Mouse (Mus musculus) heart, adult 18-20 months (tissue): ENCODE measurements around the gene 4930550C14Rik. TPM values are rescaled to one million over a fixed set of nuclear protein-coding genes. Genes with fewer than 3 reads are reported as not detected.

Source experiments
- DNase-seq, 2 experiments: peaks; one replicate each; pipeline ENCODE4 v3.0.0; 2021 to 2022; ENCODE audit warnings: mixed read lengths in 1 of 2
- long read RNA-seq, 2 experiments: library from polyadenylated mRNA; stranded (forward); transcript quantifications; one replicate each; pipeline ENCODE4 v2.0.0; 2021
- total RNA-seq, 2 experiments: library from RNA; stranded (reverse); gene quantifications; 2 replicates each; pipeline ENCODE4 v1.2.3; 2021

The 4930550C14Rik gene
- not detected for total RNA-seq
- long read RNA-seq, experiment 1: 0 reads
- long read RNA-seq, experiment 2: 0 reads

DNA sequence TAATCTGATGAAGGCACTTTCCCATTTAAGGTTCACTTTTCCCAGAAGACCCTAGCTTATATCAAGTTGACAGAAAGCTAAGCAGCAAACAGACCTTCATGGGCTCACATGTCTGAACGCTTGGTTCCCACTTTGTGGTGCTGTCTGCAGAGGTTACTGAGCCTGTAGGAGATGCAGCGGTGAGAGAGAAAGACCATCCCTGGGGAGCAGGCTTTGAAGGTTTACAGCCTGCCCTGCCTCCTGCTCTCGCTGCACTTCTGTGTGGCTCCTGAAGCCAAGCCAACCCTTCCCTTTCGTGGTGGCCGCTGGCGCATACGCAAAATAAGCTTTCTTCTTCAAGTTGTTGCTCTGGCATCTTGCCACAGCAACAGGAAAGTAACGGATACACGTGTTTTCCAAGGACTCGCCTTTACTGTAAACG, at the start of gene 4930550C14Rik:
TSS of gene 4930550C14Rik (plus strand) at position 35 of the 421 bp plus-strand sequence.
- peak; percentile 38 to 47 for DNase-seq

DNA sequence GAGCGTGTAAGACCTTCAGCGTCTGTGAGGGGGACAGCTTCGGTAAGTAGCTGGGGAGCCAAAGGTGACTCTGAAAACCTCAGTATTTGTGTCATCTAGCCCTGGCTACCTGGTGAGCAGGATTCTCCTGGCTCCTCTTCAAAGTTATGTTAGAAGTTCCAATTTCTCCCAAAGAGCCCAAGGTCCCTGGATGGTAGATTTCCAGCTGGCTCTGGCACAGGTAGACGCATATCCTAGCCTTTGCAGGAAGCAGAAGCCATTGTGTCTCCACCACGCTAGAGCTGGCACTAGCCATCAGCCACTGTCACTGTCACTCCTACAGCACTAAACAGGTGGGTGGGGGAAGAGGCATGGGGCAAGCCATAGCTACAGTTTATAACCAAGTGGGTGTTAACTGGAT, 49.0 kb upstream of the 4930550C14Rik start:
- no peak for DNase-seq

DNA sequence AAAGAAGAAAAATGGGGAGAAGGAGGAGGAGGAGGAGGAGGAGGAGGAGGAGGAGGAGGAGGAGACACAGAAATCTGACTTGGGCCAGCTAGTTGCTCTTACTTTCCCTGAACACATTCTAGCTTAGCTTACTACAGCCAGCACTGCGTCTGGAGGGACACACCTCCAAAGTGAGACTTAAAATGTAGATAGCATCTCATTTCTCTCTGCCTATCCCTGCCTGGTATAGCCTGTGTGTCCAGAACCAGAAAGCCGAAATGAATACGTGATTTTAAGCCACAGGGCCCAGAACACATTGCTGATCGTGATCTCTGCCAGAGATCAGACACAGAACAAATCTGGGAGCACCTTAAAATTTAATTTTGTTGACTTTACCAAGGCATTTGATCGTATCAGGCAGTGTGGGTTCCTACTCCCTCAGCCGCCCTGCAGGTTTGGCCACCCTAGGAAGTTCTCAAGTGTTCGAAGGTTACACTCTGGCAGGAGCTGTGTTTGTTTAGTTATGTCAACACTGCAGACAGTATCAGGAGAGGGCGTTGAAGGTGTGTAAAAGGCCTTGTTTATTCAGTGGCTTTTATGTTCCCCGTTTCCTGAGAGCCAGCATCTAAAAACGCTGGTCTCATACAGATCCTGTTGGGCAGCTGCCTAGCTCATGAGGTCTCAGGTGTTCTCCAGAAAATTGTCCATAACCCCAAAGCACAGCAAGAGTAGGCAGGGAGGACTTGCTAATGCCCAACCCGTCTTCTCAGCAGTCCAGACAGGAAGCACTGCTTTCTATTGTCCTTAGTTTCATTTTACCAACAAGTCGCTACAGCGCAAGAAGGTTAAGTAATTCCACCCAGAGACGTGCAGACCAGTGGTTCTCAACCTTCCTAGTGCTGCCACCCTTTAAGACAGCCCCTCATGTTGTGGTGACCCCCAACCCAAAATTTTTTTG, 45.6 kb upstream of the 4930550C14Rik start:
- DNase-seq: no peak

DNA sequence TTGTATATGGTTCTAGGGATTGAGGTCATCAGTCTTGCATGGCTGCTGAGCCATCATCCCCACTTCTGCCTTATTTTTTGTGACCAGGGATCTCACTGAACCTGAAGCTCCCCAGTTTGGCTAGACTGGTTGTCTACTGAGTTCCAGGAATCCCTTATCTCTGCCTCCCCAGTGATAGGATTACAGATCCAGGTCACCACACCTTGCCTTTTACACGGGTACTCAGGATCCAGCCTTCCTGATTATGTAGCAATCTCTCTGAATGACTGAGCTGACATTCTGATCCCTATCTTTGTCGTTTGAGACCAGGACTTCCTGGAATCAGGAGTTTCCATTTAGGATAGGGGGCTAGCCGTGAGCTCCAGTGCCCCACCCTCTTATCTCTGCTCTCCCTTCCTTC, 30.8 kb upstream of the 4930550C14Rik start:
- DNase-seq: no peak

DNA sequence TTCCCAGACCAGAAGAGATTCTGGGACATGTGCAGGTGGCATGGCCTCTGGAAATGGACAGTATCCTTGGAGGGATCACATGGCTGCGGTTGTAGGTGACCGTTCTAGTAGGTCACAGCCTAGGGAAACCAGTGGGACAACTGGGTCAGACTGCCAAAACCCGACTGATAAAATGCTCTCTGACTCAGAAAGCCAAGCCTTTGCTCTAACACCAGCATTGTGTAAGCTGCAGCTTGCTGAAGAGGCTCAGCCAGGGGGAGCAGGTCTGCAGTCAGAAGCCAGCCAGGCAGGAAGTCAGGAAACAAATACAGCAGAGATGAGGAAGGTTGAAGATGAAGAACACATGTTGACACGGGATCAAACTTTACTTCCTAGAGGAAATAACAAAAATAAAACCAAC, 26.2 kb upstream of the 4930550C14Rik start:
- peak; percentile 45 to 70 for DNase-seq

DNA sequence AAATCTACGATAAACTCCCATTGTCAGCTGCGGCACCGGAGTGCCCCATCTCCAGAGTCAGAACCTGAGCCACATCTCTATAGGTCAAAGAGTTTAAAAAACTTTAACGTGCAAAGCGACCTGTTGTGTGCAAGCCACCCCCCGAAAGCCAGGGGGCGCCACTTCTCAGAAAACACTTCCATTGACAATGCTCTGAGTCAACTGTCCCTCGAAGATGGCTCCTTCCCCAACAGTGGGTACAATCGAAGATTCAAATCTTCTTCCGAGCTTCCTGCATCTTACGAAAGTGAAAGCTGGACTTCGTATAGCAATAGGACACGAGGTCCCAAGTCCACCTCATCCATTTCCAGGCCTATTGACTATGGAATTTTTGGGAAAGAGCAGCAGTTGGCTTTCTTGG, 25.3 kb upstream of the 4930550C14Rik start:
- DNase-seq: peak in 1 of 2 experiments; percentile 30

DNA sequence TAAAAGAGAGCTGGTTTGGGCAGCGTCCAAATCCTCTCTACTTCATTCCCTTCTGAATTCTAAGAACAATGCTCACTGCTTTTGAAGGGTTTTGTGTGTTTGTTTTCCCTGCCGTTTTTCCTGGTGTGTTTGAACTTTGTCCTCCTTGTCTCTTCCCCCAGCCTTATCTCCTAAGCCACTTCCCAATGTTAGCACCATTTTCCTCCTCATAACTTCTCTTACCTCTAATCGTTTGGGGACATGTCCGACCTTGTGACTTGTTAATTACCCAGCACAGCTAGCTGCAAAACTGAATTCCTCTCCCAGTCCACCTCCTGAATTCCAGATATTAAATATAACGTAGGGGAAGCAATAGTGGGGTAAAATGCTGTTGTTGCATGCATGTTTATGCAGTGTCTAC, 24.5 kb upstream of the 4930550C14Rik start:
- DNase-seq: no peak

DNA sequence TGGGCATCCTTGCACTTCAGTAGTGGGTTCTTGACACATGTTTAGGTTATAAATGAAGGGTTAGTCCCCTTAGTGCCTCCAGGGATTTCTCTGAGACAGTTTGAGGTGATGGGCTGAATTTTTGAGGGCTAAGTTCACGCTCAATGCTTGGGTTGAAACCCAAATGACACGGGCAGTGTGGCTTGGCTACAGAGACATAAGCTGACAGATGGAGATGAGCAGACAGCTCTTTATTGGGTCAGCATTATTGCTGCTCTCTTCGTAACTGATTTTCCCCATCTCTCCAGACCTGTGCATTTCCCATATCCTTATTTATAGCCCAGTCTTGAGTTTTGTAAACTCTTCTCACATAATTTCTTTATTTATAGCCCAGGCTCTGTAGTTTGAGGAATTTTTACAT, 24.0 kb upstream of the 4930550C14Rik start:
- no peak for DNase-seq

DNA sequence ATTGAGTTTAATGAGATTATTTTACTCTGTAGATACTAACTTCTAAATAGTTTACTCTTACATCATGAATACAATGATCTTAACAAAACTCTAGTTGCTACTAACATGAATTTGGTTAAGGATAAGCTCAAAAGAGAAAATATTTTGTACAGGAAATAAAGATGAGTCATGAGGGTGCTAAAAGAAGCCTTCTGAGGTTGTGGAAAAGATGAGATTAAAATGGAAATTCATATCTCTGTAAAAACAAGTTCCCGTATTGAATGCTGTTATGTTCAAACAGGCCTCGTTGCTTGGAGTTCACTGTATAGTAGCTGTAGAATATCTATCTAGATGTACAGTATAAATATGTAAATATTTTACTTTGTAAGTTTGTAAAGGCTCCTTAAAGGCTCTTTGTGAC, 21.5 kb upstream of the 4930550C14Rik start:
- no peak for DNase-seq

DNA sequence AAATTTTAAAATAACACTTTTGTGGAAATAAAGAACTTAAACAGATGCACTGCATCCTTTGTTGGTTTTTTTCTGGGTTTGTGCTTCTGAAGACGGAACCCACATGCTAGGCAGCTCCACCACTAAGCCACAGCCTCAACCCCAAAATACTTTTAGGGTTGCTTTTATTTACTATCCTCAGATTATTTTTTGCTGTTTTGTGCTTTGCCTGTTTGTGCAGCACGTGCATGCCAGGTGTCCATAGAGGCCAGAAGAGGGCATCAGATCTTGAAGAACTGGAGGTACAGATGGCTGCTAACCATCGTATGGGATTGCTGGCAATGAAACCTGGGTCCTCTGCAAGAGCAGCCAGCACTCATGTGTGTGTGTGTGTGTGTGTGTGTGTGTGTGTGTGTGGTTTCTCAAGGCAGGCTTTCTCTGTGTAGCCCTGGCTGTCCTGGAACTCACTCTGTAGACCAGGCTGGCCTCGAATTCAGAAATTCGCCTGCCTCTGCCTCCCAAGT, 21.0 kb upstream of the 4930550C14Rik start:
- DNase-seq: no peak

DNA sequence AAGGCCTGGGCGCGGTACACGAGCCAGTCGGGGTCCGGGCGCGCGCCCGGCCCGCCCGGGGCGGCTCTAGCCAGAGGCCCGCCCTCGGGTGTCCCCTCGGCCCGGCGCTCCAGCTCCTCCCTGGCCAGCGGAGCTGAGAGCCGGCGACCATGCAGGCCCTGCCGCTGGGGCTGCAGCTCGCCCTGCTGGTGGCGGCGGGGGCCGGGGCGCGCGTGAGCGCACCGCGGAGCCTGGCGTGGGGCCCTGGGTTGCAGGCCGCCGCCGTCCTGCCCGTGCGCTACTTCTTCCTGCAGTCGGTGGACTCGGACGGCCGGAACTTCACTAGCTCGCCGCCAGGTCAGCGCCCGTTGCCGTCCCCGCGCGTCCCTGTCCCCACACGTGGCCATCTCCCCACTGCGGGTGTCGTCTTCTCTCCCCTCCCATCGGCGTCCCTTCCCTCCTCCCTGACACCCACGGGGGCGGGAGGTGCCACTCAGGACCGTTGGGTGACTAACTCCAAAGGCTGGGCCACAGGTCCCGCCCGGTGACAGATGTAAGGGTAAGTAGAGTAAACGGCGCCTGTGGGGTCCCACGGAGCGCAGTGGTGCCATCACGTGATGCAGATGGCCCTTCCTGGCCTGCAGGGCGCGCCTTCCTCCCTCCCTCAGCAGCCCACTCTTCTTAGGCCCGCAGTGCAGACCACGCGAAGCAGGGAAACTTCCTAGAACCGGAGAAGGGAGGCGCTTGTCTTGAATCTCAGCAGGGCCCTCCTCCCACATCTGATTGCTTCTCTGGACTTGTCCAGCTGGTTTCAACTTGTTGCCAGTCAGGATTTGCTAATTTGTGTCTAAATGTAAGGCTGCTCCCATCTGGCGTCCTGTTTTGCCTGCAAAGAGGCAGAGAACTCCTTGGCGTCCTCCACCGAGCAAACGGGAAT, 17.9 kb upstream of the 4930550C14Rik start, which contains the start of gene Kdelc2:
TSS of gene Kdelc2 (plus strand) at position 75 of the 916 bp plus-strand sequence.
- peak; percentile 85 to 90 for DNase-seq

DNA sequence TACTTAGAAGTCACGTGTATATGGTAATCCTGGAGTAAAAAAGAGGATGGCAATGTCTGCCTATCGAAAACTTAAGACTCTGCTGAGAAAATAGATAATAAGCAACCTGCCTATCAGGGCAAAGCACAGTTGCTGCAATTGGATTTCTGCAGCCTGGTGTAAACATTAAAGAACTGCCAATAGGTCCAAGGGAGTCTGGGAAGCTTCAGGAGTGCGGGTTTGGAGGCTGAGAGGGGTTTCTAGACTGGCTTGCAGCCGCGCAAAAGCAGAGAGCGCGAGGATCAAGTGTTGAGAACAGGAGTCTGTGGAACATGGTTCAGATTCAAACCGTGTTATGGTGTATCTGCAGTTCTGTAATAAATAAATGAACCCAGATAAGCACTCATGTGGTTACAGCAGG, 17.3 kb upstream of the 4930550C14Rik start:
- DNase-seq: no peak

DNA sequence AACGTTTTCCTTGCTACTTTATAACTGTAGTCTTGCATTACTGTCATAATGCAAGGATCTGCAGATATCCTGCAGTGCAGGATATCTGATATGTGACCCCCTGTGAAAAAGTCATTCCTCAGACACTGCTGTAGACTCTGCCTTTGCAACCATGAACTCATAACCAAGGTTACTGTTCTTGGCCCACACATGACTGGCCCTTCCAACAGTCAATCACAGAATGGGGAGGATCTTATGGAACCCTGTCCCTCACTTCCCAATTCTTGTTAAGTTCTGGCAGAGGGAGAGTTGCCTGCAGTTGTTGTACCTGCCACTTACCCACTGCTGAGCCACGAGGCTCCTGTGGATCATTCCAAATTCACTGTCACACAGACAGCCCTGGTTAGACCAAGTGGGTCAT, 14.7 kb upstream of the 4930550C14Rik start:
- peak; percentile 42 to 52 for DNase-seq

DNA sequence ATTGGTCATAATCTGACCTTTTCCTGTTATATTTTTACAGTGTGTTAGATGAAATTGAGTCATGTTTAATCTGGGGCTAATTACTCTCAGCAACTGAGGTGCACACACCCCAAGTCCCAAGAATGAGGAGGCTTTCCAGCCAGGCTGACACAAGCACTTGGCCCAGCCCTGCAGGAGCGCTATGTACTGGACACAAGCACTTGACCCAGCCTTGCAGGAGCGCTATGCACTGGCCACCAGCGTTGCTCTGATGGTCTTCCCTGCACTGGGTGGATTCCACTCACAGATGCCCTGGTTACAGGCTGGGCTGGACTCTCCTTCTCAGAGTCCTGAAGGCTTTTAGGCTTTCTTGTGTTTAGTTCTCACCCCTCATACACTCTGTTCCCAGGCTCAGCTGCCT, 13.0 kb upstream of the 4930550C14Rik start:
- no peak for DNase-seq

DNA sequence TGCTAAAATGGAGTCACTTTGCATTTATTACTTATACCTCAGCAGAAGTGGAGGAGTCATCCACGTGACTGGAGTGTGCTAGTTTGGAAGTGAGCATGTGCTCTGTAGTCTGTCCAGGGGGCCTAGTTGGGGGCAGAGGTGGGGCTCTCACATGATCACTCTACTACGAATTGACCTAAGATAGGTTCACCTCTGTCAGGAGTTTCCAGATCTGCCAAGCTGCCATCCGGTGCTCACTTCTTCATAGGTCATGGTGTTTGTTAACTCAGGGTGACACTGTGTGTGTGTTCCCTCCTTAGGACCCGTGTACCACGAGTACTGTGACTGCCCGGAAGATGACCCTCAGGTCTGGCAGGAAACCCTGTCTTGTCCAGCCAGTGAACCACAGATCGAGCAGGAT, 12.0 kb upstream of the 4930550C14Rik start:
- DNase-seq: no peak

DNA sequence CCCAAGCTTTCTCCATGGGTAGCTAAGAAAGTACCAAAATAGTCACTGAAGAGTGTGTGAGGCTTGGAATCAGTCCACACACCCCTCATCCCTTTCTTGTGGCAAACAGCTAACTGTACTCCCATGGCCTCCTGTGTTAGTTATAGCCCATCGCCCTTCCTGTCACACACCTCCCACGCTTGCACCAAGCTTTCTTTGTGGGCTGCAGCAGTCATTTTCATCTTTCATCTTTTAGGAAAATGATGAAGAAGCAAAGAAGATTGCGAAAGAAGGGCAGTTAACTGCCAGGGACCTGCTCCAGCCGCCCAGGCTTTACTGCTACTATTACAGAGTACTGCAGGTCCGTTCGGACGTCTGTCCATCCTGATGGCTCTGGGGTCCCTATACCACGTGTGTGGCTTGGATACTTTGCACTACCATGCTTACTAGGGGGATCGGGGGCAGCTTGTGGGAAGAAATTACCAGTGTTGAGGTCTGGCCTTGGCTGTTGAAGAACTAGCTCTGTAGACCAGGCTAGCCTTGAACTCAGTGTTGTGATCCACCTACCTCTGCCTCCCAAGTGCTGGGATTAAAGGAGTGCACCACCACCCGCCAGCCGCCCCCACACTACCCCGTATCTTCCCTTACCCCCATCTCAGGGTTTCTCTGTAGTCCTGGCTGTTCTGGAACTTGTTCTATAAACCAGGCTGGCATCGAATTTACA, 4.3 kb upstream of the 4930550C14Rik start:
- DNase-seq: no peak

DNA sequence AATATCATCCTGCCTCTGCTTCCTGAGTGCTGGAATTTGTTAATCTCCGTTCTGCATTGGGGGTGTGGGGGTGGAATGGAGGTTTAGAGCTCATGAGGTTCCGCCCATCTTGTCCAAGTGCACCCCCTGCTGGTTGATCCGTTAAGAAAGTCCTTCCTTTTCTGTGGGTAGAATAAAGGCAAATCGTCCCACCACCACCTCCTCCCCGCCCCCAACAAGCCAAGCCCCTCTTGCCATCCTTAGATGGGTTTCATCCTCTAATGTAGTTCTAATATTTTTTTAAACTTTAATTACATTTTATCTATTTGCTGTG, 3.8 kb upstream of the 4930550C14Rik start:
- peak; percentile 47 to 85 for DNase-seq

DNA sequence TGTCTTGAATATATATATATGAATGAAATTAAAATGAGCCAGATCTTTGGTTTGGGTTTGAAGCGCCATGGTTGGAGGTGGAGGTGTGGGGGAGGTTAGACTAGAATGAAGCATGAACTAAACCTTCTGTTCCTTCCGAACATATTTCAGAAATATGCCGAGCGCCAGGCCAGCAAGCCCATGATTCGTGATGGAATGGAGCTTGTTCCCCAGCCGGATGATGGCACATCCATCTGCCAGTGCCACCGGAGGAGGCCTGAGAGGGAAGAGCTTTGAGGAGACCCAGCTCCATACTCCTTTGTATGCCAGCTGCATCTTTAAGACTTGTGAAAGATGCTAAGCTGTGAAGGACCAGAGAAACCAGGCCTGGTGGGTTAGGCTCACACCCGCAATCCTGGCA, 2.6 kb upstream of the 4930550C14Rik start:
- DNase-seq: no peak

DNA sequence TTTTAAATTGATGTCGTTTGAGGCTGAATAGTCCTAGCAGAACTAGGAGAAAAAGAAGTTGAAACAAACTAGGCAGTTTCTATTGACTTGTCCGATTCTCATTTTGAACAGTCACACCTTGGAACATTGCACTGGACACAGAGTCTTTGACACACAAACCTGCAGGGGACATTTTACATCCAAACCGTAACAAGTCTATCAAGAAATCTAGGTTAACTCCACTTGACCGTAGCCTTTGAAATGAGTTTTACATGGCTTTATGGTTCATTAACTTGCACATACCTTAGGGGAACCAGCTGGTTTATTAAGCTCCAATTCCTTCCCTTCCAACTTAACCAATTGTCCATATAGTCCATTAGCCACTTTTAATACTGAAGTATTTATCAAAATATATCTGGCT, 1.4 kb upstream of the 4930550C14Rik start:
- no peak for DNase-seq

DNA sequence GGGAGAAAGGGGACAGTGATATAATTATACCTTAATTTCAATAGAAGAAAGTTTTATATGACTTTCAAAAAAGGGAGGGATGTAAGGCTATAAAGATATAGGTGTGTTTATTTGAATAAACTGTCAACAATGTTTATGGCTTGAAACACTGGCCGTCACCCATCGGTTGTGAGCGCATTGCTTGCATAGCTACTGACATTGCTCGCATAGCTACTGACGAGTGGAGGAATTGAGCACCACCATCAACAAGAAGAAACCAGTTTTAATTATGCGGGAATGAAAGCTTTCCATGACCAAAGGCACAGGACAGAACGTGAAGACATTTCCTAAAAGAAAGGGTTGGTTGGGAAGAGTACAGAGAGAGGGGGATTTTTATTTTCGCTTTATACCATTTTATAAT, 979 bp upstream of the 4930550C14Rik start:
- DNase-seq: no peak

DNA sequence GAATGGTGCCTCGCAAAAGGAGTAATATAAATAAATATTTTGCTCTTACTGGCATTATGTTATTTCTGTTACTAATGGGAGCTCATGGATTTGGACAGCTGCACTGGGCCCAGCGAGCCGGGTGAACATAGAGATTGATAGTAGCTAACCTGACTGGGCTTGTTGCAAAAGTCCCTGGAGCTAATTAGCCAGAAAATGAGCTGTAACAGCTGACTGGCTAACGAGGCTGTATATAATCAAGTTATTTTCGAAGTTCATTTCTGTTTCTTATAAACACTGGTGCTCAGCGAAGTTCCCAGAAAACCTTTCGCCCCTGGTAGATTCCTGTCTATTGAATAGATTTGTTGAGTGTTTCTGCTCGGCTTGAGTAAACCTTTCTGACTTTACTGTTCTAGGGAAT, 866 bp downstream of the 4930550C14Rik start:
- DNase-seq: no peak
